Mouse (Mus musculus) urinary bladder, postnatal 36 days (tissue): ENCODE measurements around the gene Pigk.
"Not testable (repeated sequence)": the region's sequence is repeated elsewhere in the genome, so short reads cannot be mapped to it uniquely, and the experiment has no call there.

Source experiments
- DNase-seq, 2 experiments: peaks; one replicate each; pipeline ENCODE4 v3.0.0; 2022; ENCODE audit warnings: low spot score in 2 of 2, mixed read lengths in 1 of 2

The Pigk gene

DNA sequence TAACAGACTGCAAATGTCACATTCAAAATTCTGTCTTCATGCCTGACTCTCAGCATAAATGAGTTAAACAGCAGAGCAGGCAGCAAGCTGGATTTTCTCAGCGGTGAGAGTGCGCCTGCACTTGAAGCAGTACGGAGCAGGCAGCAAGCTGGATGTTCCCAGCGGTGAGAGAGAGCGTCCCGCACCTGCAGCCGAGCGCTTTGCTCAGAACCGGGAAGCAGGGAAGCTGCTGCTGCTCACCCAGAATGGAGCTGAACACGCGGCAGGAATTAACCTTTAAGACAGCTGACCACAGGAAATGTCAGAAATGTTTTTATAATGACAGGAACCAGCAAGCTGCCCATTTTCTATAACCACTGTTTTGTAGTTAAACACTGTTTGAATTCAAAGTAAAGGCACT, 53.6 kb downstream of the Pigk start:
- no peak for DNase-seq

GRCm38 (mm10) chr3:152770056-152770455, 56.2 kb downstream of the Pigk start:
- no peak for DNase-seq

- DNase-seq = no peak
Observed at GRCm38 (mm10) chr3:152776363-152776762, 62.5 kb downstream of the Pigk start.

GRCm38 (mm10) chr3:152776872-152777540, 63.1 kb downstream of the Pigk start:
- DNase-seq = no peak

DNA sequence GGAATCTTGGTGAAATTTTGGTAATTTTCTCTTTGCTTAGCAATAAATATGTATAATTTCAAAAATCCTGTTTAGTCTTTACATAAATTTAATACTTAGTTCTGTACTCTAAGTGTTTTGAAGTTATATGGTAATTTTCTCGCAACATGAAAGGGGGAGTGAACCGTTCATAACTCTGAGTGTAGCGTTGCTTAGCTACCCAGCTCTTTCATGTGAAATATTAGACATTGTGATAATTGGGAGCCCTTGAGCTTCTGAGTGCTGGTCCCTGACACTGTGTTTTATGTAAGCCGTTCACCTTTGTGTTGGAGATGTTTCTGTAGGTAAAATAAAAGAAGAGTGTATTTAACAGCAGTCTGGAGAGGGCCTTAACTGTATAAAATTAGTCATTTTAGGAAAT, 65.9 kb downstream of the Pigk start:
- no peak for DNase-seq

DNA sequence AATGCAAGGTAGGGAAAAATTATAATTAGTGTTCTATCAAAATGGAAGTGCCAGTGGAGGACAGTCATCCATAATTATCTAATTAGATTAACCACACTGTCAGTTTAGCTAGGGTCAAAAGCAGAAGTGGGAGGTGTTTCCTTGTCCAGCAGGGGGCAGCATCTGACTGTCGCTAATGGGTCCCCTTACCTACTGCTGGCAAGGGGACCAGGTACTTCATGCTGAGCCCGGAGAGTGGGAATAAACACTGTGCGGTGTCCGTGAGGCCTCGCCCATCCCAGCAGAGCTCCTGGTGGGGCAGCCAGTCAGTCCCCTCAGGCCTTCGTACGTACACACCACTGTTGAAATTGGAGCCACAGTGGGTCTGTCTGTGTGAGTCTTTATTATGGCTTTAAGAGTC, 69.9 kb downstream of the Pigk start:
- peak; percentile 41 to 51 for DNase-seq

DNA sequence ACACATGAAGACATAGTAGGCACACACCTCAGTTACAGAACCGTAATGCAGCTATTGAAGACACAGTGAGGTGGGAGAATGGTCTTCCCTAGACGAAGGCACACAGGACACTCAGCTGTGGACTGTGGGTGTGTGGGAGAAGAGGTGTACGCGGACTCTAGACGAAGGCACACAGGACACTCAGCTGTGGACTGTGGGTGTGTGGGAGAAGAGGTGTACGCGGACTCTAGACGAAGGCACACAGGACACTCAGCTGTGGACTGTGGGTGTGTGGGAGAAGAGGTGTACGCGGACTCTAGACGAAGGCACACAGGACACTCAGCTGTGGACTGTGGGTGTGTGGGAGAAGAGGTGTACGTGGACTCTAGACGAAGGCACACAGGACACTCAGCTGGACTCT, 70.5 kb downstream of the Pigk start:
- DNase-seq = not testable (repeated sequence)

GRCm38 (mm10) chr3:152788301-152788953, 74.5 kb downstream of the Pigk start:
- not testable (repeated sequence) for DNase-seq

- DNase-seq = no peak
Observed at GRCm38 (mm10) chr3:152792601-152793000, 78.7 kb downstream of the Pigk start.

DNA sequence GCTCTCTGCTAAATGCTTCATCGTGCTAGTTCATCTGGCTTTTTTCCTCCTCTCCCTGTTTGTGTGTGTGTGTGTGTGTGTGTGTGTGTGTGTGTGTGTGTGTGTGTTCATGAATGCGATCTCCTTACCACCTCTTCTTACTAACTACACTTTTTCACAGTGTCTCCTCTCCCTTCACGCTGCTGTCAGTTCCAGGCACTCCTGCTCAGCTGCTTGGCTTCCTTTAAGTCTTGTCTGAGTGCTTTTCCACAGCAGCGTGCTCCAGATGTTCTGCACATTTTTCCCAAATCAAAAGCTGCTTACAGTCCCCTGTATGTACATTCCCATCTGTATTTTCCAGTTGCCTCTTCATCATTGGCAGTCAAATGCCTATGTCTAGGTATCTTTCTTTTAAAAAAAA, 79.1 kb downstream of the Pigk start:
- no peak for DNase-seq

- DNase-seq = no peak
Observed at GRCm38 (mm10) chr3:152796216-152796615, 82.3 kb downstream of the Pigk start.

DNA sequence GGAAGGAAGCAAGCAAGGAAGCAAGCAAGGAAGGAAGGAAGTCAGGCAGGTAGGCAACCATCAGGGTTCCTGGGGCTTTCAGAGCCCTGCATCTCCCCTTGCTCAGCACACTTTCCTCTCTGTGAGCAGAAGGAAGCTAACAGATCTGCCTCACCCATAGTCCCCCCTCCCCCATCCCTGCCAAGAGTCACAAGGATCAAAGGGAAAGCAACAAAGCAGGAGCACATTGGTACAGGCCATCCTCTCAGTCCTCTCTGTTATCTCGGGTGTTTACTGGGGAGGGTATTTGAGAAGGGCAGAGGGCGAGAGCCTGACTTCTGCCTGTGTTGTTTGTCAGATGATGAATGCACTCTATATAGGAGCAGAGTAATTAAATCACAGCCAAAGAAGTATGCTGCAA, 83.5 kb downstream of the Pigk start:
- DNase-seq = no peak

GRCm38 (mm10) chr3:152799738-152800431, 86.0 kb downstream of the Pigk start:
- DNase-seq = no peak

- no peak for DNase-seq
Observed at GRCm38 (mm10) chr3:152813905-152814304, 100.0 kb downstream of the Pigk start.

GRCm38 (mm10) chr3:152815110-152815509, 101.2 kb downstream of the Pigk start:
- no peak for DNase-seq

DNA sequence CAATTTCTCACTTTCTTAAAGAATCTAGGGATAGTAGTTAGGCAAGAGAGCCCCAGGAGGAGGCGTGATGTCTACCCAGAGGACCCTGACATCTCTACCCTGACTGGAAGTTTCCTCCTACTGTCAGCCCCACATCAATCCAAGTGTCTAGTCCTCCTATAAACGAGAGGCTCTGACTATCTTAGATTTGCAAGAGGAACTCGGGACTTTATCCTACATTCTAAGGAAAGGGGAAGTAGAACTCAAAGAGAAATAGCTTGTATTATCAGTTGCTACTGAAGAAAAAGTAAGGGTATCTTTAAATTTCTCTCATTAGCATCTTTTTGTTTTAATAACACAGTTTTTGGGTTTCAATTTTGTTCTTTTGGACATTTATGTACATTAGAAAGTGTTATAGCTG, 106.5 kb downstream of the Pigk start:
- DNase-seq = no peak

GRCm38 (mm10) chr3:152821202-152821601, 107.3 kb downstream of the Pigk start:
- DNase-seq = peak; percentile 44 to 50

DNA sequence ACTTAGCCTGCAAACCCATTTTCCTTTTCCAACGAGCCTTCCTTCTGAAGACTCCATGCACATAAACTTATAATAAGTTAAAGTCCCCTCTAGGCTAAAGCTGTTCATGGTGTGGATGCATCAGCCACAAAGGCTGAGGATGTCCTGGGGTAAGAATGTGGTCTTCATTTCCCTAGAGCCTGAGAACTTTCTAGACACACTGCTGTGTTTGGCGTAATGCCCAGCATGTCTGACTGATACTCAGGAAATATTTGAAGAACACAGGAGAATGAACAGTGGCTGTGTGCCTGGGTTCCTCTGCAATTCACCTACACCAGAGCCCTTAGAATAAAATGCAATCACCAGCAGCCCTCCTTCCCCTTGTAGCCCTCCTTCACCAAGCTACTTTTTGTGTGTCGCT, 117.5 kb downstream of the Pigk start:
- DNase-seq = no peak

DNA sequence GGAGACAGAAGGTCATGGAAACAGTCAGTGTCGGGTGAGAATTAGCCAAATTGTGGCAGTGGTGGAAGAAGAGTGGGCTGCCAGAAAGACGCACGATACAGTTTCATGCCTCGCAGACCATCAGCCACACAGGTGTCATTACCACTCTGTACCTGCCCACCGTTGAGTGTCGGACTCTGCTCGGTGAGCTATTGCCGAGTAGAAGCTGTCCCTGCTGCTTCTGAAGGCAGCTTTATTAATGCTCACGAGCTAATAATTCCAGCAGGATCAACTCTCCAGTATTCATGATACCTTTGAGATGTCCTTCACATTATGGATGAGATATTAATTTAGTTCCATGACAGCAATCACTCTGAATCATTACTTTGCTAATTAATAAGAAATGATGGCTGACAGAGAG, 118.1 kb downstream of the Pigk start:
- no peak for DNase-seq

DNA sequence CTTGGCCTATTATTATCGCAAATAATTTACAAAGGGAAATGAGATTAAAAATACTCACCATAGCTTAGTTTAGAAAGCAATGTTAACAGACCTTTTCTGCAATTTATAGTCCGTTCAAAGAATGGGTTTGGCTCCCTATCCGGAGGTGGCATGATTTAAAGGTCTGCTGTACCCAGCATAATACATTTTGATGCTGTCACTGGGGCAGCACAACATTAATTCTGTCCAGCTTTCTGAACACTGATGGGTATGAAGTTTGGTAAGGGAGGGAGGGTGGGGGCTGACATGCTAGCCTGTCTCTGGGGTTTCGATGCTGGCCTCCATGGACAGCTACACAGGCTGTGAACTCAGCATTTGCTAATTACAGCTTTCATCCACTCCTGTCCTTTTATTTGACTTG, 118.5 kb downstream of the Pigk start:
- DNase-seq = no peak

DNA sequence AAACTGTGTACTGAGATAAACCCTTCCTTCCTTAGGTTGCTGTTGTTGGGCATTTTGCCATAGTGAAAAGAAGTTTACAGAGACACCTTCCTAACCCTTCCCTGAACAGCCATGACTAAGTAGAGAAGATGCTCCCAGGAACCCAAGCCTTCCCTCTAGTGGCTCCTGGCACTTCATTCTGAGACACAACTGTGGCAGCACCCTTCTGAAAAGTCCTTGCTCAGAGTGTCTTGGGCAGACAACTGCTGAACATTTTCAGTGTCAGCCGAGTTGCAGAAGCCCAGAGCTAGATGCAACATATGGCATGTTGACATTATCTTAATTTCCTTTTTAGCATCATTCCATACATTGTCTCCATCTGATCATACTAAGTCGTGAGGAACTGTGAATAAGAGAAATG, 123.5 kb downstream of the Pigk start:
- DNase-seq = no peak

- no peak for DNase-seq
Observed at GRCm38 (mm10) chr3:152837938-152838337, 124.0 kb downstream of the Pigk start.

DNA sequence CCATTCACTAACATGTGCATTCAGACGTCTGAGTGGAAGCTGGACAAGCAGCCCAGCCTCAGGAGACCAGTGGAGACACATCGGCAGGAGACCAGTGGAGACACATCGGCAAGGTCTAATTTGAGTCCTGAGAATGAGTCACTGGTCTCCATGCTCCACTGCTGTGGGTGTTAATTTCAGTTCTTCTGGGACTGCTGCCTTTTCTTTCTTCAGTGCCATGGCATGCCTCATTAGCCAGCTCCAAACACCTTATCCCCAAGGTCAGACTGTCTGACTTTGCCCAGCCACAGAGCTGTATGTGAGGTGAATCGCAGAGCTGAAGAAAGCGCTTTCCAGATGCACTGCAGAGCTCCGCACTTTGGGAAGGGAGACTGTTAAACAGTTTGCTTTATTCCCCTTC, 127.4 kb downstream of the Pigk start:
- DNase-seq = no peak
